Mouse (Mus musculus): Measurements from ENCODE around the gene Gpn2.
A peak's percentile ranks its signal among the peaks of the same experiment; 100 is the strongest.

The Gpn2 gene

DNA sequence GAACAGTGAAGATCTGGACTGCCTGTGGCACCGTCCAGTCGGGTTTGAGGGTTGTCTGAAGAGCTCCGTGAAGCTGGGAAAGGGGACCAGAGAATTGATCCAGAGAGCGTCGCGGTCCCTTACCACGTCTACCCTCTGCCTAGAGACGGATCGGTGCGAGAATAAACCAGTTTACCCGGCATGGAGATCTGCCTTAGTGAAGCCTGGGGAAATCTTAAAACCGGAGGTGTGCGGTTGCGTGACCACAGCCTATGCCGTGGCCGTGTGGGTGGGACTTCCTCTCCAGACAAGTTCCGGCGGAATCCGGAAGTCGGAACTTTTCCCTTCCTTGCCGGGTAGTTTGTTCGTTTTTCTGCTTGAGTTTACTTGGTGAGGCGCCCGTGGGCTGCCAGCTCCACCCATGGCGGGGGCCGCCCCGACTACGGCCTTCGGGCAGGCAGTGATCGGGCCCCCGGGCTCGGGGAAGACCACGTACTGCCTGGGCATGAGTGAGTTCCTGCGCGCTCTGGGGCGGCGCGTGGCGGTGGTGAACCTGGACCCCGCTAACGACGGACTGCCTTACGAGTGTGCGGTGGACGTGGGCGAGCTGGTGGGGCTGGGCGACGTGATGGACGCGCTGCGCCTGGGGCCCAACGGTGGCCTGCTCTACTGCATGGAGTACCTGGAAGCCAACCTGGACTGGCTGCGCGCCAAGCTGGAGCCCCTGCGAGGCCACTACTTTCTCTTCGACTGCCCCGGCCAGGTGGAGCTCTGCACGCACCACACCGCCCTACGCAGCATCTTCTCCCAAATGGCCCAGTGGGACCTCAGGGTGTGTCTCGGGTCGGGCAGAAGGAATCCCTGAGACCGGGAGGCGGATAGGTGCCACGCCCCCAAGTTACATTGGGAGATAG, at the start of gene Gpn2:
Gene Gpn2, plus strand, starts transcription at position 304 of the 893 bp plus-strand sequence.
- DNase-seq (ENCODE audit: low read depth) = peak; percentile 91

DNA sequence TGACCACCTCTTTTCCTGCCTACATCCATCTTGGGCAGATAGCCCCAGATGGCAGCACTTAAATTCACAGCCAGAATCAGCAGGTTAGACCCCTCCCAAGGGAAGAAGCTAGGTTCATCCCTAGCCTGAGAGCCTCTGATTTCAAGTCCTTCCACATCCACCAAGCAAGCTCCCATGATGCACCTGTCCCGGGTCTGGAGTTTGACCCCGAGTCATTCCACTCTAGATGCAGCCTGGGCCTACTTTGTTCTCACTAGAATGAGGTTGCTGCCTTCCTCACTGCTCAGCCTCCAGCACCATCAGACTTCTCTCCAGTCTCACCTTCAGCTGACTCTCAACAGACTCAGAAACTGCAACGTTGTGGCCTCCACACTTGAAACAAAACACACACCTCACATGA, 48.1 kb upstream of the Gpn2 start:
- no peak for DNase-seq (ENCODE audit: low read depth)

- no peak for DNase-seq (ENCODE audit: low read depth)
These were observed 47.5 kb upstream of the Gpn2 start for GRCm38 (mm10) chr4:133536652-133537051.

DNA sequence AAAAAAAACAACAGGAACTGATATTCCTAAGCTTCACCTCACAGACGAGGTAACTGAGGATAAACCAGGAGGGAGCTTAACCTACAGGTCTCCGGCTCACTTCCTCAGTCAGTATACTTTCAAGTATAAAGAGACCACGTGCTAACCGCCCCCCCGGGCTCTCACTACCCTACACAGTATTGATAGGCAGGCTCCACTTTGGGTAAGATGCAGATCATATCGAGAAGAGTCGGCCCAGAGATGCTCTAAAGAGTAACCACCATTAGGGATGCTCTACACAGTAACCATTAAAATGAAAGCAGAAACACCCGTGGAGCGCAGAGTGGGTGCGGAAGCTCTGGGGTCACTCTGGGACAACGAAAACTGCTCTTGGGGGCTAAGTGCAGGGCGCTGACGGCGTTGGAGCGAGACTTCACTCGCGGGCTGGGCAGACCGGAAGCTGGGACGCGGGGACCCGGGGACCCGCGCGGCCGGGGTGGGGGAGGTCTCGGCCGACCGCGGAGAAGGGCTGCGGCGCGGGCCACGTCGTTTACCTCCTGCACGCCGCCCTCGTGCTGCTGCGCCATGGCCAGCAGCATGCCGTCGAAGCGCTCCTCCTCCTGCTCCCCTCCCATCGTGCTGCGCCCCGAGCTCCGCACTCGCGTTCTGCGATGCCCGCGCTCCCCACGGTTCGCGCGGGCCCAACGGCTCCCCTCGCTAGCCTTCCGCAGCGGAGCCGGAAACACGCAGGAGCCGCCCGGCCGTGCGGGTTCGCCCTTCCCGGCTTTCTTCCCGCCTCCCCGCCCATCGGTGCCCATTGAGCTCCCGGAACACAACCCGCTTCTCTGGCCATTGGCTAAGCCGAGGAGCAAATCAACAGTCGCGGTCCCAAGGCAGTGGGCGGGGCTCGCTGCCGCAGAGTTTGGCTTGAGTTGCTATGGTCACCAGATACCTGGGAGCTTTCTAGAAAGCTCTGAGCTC, 38.6 kb upstream of the Gpn2 start, which contains the start of gene Nudc:
Gene Nudc, minus strand, starts transcription at position 725 of the 960 bp plus-strand sequence.
- DNase-seq (ENCODE audit: low read depth) = peak; percentile 95

DNA sequence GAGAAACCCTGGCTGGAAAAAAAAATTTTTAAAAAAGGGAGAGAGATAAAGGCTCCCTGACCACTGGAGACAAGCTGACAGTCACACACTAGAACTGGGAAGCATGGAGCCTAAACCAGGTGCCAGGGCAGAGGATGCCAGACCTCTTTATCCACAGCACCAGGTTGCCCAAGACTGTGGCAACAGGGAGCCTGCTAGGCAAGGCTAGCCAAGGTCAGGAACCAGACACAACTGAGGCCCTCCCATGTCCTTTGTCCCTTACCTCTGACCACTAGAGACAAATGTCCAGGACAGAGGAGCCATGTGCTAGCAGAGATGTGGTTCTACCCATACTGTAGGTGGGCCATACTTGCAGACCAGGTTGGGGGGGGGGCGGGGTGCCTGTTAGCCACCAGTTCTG, 32.1 kb upstream of the Gpn2 start:
- DNase-seq (ENCODE audit: low read depth) = no peak

DNA sequence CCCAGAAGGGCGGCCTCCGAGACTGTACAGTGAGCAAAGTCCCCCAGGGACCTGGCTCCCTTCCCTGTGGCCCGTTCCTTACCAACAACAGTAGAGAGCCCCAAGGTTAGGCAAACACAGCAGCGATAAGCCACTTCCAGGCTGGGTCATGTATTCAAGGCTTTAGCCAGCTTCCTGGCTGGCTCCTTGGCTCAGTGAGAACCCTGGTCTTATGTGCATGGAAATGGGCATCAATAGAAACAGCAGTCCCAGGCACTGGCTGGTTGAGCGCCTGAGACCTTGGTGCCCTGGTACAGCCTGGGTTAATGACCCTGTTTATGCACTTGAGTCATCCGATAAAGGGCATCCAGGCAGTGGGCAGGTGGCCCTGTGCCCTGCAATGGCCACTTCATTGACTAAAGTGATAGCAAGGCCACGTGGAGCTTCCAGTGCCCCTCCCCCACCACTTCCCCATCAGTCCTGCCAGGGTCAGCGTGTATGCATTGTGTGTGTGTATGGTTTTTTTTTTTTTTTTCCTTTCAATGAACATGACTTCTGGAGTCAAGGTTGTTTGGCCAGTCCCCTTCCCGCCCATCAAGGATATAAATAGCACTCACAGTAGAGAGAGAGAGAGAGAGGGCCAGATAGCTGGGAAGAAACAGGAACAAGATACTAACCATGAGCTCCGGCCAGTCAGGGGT, 31.3 kb upstream of the Gpn2 start, which contains the start of gene Nr0b2:
Gene Nr0b2, plus strand, starts transcription at position 609 of the 680 bp plus-strand sequence.
- no peak for DNase-seq (ENCODE audit: low read depth)

GRCm38 (mm10) chr4:133553448-133554330, 30.5 kb upstream of the Gpn2 start:
- no peak for DNase-seq (ENCODE audit: low read depth)

DNA sequence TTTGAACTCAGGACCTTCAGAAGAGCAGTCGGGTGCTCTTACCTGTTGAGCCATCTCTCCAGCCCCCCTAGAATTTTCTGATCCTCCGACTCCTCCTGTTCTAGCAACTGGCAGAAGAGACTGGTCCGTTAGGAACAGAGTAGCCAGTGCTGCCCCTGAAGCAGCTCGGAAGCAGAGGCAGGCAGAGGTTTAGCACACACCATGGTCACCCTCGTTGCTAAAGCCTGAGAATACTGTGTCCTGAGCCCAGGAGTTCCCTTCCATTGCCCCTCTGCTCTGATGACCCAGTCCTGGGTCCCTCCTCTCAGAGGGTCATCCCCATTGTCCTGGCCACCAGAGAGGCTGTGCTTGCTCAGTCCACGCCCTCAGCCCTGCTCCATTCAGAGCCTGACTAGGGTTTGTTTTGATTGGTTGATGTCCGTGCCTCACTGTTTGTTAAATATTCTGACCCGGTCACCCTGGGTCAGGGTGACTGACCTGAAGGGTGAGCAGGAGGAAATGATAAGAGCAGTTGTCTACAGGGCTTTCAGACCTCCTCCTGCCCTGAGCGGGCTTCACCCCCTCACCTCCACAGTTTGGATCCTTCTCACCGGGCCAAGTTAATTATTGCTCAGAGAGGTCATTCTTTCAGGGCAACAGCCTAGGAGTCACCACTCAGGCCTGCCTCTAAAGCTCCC, 27.0 kb upstream of the Gpn2 start:
- DNase-seq (ENCODE audit: low read depth) = no peak

DNA sequence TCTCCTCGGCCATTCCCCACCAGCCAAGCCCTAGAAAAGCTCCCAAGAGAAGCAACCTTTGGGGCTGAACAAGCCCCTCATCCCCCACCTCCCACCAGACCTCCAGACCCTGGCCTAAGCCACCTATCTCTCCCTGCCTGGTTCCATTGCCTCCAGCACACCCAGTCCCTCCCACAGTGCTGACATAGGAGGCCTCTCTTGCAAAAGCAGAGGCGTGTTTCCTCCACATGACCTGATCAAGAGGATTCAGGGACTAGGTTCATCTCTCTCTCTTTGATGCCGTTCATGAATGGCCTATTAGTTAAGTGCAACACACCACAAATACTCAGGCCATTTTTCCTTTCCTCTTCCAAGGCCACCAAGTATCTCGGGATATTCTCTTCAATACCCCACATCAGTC, 24.3 kb upstream of the Gpn2 start:
- no peak for DNase-seq (ENCODE audit: low read depth)

DNA sequence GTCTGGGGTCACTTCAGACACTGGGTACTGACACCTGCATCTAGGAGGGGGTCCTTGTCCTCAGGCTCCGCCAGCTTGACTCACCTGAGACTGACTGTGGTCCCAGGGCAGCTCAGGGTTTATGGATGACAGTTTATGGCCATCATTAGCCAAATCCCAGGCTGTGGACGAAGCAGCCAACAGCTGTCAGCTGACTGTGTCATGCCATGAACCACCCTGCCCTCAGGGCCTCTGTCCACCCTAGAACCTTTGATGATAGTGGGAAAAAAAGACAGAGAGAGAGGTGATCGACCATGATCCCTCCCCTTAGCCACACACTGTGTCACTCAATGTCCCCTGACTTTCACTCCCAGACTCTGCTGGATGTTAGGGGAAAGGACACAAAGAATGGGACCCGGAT, 22.5 kb upstream of the Gpn2 start:
- no peak for DNase-seq (ENCODE audit: low read depth)

- DNase-seq (ENCODE audit: low read depth) = no peak
These were observed 21.0 kb upstream of the Gpn2 start for GRCm38 (mm10) chr4:133563123-133563571.

DNA sequence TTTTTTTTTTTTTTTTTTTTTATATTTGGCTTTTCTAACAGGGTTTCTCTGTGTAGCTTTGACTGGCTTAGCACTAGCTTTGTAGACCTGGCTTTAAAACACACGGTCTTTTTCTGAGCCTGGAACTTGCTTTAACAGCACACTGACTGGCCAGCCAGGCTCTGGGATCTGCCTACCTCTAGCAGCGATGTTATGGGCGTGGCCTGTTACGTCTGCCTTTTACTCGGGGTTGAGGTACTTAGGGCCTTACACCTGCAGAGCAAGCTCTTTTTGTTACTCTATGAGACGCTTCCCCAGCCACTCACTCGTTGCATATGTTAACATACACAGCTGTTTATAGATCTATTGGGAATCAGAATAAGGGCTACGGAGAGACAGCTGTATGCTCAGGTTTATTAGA, 16.9 kb upstream of the Gpn2 start:
- no peak for DNase-seq (ENCODE audit: low read depth)

DNA sequence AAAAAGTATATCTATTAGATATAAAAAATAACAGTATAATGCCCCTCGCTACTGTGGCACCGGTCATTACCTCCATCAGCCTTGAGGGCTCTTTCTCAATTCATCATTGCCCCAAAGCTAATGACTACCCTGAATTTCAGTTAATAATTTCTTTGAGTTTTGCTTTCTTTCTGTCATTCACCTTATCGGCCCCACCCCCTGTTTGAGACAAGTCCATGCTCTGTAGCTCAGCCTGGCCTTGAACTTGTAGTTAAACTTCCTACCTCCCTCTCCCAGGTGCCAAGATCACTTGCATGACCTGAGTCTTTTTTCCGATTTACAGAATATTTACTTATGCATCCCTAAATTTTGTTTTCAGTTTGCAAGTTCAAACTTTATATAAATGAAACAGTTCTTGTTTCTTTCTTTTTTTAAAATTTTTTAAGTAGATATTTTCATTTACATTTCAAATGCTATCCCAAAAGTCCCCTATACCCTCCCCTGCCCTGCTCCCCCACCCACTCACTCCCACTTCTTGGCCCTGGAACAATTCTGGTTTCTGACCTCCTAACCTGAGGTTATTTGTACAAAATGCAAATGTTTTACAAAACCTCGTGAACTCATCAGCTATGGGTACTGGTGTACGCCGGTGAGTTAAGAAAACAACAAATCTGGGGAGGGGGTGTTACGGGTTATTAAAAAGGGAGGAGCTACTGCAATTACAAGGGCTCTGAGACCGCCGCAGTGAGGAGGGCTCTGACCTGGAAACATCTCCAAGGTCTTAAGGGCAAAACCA, 14.7 kb upstream of the Gpn2 start:
- no peak for DNase-seq (ENCODE audit: low read depth)

DNA sequence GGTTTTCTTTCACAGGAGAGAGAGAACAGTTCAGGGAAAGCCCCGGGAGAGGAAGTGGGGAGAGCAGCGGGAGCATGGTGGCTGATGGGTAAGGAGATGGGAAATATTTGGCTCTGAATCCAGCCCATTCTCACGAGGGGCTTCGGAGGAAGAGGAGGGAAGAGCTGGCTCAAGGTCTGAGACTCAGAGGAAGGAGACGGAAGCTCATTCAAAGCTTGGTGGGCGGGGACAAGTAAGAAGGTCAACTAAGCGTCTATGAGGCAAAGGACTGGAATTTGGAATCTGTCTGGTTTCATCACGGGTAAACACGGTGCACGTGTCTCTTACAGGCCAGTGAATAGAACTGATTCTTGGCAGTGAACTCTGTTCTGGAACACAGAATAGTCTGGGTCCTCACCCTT, 14.1 kb upstream of the Gpn2 start:
- DNase-seq (ENCODE audit: low read depth) = no peak

DNA sequence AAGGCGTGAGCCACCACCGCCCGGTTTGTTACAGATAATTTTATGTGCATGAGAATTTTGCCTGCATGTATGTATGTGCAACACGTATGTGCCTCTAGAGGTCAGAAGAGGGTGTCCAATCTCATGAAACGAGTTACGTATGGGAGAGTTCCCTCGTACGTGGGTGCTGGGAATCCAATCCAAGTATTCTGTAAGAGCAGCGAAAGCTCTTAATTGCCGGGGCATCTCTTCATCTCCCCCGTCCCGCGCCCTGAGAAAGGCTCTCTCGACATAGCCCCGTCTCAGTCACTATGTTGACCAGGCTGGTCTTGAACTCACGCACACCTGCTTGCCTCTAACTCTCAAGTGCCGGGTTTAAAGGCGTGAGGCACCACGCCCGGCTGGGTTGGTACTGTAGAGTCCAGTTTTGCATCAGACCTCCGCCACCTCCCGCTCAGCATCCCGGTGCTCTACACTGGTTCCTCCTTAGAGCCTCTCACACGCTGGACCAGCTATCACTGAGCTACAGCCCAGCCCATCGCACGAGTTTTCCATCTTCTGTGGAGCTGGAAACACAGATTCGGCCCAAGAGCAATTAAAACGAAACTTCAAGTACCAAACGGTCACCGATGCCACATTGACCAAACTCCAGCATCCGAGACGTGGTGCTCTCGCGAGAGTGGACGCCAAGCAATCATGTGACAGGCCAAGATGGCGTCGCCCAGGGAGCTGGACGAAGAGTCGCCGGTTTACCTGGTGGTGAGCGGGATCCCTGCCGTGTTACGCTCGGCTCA, 9.9 kb upstream of the Gpn2 start, which contains the start of gene Gpatch3:
Gene Gpatch3, plus strand, starts transcription at position 676 of the 773 bp plus-strand sequence.
- peak; percentile 89 for DNase-seq (ENCODE audit: low read depth)

GRCm38 (mm10) chr4:133574843-133575202, 9.3 kb upstream of the Gpn2 start:
- no peak for DNase-seq (ENCODE audit: low read depth)

DNA sequence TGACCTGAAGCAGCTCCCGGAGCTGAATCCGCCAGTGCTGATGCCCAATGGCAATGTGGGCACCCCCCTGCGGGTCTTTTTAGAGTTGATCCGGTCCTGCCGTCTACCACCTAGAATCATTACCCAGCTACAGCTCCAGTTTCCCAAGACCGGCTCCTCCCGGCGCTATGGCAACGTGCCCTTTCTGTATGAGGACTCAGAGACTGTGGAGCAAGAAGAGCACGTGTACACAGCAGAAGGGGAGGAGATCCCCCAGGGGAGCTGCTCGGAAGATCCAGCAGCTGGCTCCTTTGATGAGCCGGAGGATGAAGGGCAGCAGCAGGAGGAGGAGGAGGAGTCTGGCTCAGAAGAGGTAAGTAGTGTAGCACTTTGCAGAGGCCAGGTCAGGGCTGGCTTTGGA, 6.2 kb upstream of the Gpn2 start:
- no peak for DNase-seq (ENCODE audit: low read depth)

- DNase-seq (ENCODE audit: low read depth) = no peak
These were observed 488 bp upstream of the Gpn2 start for GRCm38 (mm10) chr4:133583690-133584058.

DNA sequence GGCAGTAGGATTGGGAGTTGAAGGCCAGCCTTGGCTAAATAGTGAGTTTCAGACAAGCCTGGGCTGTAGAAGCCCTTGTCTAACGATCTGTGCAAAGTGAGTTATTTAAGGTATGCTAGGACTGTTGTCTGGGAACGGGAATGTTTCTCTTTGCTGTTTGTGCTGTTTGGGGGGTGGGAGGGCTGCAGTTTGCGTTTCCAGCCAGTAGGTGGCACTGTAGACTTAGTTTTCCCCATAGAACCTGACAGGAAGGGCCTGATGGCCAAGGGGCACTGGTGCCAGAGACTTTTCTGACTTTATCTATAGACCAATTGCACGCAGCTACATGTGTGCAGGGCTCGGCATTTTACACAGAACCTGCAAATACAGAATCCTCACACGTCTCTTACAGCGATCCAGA, 8.4 kb downstream of the Gpn2 start:
- peak; percentile 87 for DNase-seq (ENCODE audit: low read depth)

Data from naive thymus-derived CD4-positive, alpha-beta T cell, adult 2 months (primary cell).